Mouse (Mus musculus) kidney, postnatal 0 days (tissue): ENCODE measurements at regions not wholly inside any gene's neighbourhood (a gene's known extent, or its start where the extent isn't known, plus 50 kb on each side); places are given as distances from the start of the nearest gene placed in this dataset.

Source experiments
- ATAC-seq: fragments of 200-750 bp; cut with Nextera tagmentation; replicated peaks from 2 replicates; pipeline ENCODE4 v1.8.0; 2017; ENCODE audit warnings: low read depth, moderate number of reproducible peaks, moderate TSS enrichment, moderate library complexity; ENCODE audit not compliant: low FRiP score
- DNase-seq: peaks from one replicate; pipeline ENCODE4 v3.0.0-alpha.2; 2016; ENCODE audit warnings: low spot score
- H3K27ac ChIP-seq: fragments of 300-500 bp; sonication (generic); 2 replicates; pipeline ENCODE4 v1.5.1; 2014; ENCODE audit warnings: mild to moderate bottlenecking
- H3K27me3 ChIP-seq: fragments of 300-500 bp; sonication (generic); 2 replicates; pipeline ENCODE4 v1.6.1; 2014; ENCODE audit warnings: low read length, mixed read lengths; ENCODE audit not compliant: insufficient read depth
- H3K36me3 ChIP-seq: fragments of 300-500 bp; sonication (generic); 2 replicates; pipeline ENCODE4 v1.6.1; 2014; ENCODE audit warnings: low read length, mixed read lengths; ENCODE audit not compliant: insufficient read depth
- H3K4me1 ChIP-seq: fragments of 300-500 bp; sonication (generic); replicated peaks from 2 replicates; pipeline ENCODE4 v1.6.1; 2014; ENCODE audit warnings: antibody characterized with exemption, low read length, mixed read lengths; ENCODE audit not compliant: insufficient read depth
- H3K4me2 ChIP-seq: fragments of 300-500 bp; sonication (generic); 2 replicates; pipeline ENCODE4 v1.6.1; 2014; ENCODE audit warnings: mild to moderate bottlenecking, low read length, moderate library complexity, mixed read lengths
- H3K4me3 ChIP-seq: fragments of 300-500 bp; sonication (generic); replicated peaks from 2 replicates; pipeline ENCODE4 v1.5.1; 2014; ENCODE audit warnings: low read depth, low read length
- H3K9ac ChIP-seq: fragments of 300-500 bp; sonication (generic); 2 replicates; pipeline ENCODE4 v1.6.1; 2014; ENCODE audit warnings: low read depth, low read length
- H3K9me3 ChIP-seq: fragments of 300-500 bp; sonication (generic); replicated peaks from 2 replicates; pipeline ENCODE4 v1.6.1; 2016; ENCODE audit warnings: low read length, inconsistent platforms, mixed read lengths
- CTCF ChIP-seq: IDR thresholded peaks from 2 replicates; pipeline ENCODE4 v1.5.1; 2016; ENCODE audit warnings: antibody characterized with exemption, low read depth, mild to moderate bottlenecking, moderate library complexity
- WGBS: fragments of 180-500 bp; shearing (Covaris S2); extraction: QIAGEN DNeasy Blood & Tissue Kit; methylation state at CpG from one replicate; pipeline ENCODE4 v1.1.7; 2014; 5-methylcytosine and 5-hydroxymethylcytosine counted together

DNA sequence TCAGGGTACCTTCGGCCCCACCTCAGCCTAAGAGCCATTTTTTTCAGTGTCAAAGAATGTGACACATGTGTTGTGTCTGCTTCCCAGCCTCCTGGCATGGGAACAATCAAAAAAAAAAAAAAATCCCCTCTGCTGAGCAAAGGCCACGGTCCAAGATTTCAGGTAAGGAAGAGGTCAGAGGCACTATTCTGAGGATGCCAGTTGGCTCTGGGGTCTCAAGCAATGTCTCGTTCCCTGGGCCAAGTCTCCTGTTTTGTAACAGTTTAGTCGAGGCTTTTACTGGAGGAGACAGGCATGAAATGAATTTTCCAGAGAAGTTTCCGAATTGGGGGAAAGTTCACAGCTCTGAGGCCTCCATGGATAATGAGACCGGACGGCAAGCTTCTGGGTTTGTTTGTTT, 51.3 kb upstream of the Tmem170b start:
- Histone ChIP-seq H3K4me2 (no peak overlapping the region), H3K9me3 (no peaks in the 10 kb centered on the region), H3K27me3 (no peaks in the 10 kb centered on the region), H3K4me3 (no peak overlapping the region), H3K36me3 (no peaks in the 10 kb centered on the region), H3K4me1 (no peaks in the 10 kb centered on the region), H3K27ac (no peak overlapping the region), H3K9ac (no peak overlapping the region)
- ATAC-seq (no peak), DNase-seq (no peak)
- WGBS, result 85% methylated on average over 7 of the region's 7 CpGs
- no peak for TF ChIP-seq CTCF
